Mouse (Mus musculus): Measurements from ENCODE around the gene Iqcd.

Gene Iqcd

GRCm38 (mm10) chr5:120604839-120605238, 16.0 kb downstream of the Iqcd start:
- DNase-seq = peak; percentile 92 to 97

DNA sequence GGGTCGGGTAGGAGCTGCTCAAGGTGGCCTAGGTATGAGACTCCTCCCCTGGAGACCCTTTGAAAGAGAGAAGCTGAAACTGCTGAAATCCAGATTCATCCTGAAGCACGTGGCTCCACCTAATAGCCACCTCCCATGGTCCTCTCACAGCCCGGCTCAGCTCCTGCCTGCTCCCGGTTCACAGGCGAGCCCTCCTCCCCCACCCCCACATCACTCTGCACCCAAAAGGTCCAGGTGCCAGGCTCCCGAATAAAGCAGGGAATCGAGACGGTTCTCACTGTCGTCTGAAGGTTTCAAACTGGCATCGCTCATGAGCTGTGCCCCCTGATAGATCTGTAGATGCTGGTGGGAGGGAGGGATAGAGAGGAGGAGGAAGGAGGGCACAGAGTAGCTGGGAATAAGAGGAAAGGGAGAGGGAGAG, 16.4 kb downstream of the Iqcd start:
- peak; percentile 43 to 62 for DNase-seq

DNA sequence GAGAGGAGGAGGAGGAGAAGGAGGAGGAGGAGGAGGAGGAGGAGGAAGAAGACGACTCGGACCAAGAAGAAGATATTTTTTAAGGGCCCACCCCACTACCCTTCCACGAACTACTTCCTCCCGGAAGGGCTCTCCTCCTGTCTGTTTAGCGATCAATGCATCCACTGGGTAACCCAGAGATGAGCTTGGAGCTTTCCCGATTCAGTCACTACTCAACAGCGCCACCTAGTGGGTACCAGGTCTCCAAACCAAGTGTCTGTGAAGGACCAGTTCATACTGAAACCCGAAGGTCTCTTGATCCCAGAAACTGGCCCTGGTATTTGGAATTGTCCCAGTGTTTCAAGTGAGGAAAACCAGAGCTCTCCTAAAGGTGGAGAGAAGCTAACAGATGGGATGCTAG, 16.9 kb downstream of the Iqcd start:
- peak; percentile 95 to 96 for DNase-seq

GRCm38 (mm10) chr5:120606590-120607200, 17.9 kb downstream of the Iqcd start:
- no peak for DNase-seq

DNA sequence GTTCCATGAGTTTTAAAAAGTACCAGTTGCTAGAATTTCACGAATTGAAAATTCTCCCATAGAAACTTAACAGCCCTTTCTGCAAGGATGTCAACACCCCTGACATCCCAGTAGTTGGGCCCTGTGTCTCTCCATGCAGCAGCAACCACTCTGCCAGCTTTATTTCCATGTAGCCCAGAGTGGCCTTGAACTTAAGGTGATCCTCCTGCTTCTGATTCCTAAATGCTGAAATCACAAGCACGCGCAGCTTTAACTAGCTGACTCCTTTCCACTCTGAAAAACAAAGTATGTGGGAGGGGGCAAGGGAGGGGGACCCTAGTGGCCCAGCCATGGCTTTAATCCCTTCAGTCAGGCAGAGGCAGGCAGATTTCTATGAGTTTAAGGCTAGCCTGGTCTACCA, 18.5 kb downstream of the Iqcd start:
- no peak for DNase-seq

DNA sequence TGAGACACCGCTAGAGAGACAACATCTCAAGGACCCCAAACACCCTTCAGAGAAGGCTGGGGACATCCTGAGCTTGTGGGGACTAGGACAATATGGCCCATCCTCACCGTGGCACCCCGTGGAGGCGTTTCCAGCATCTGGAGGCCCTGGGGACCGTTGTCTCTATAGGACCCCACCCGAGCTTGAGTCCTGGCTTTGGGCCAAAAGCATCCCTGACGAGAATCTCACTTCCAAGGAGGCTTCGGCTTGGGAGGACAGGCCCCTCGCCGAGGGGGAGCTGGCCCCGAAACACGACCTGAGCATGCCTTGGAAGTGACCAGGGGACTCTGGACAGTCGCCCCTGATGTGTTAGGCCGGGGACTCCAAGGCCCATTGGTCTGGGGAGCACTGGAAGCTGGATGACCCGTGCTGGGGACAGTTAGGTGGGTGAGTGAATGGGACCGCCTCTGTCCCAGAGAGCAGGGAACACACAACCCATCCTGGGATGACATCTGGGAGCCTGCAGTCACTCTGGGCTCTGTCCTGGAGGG, 20.5 kb downstream of the Iqcd start:
- no peak for DNase-seq

GRCm38 (mm10) chr5:120610906-120611305, 22.1 kb downstream of the Iqcd start:
- peak in 1 of 2 experiments; percentile 51 for DNase-seq

GRCm38 (mm10) chr5:120611416-120611815, 22.6 kb downstream of the Iqcd start:
- DNase-seq = peak in 1 of 2 experiments; percentile 48

DNA sequence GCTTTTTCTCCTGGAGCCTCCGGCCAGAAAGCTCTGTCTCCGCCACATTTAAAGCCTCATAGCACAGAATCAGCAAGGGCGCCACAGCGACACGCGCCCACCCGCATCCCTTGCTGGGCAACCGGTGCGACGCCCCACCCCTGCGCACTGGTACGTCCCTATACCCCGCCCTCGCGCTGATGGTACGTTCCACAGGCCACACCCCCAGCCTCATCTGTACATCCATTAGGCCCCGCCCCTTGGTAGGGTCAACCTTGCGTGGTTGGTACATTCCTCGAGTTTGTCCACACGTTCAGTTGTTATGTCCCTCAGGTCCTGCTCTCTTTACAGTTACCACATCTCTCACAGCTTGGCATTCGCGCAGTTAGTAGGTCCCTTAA, 23.6 kb downstream of the Iqcd start, which contains the start of the genes Rita1 and Ddx54:
Gene Rita1, minus strand, starts transcription at position 148 of the 380 bp plus-strand sequence.
Gene Ddx54, plus strand, starts transcription at position 298 of the 380 bp plus-strand sequence.
- DNase-seq = peak; percentile 98 to 99

GRCm38 (mm10) chr5:120612822-120613604, 24.2 kb downstream of the Iqcd start:
- DNase-seq = peak; percentile 100

DNA sequence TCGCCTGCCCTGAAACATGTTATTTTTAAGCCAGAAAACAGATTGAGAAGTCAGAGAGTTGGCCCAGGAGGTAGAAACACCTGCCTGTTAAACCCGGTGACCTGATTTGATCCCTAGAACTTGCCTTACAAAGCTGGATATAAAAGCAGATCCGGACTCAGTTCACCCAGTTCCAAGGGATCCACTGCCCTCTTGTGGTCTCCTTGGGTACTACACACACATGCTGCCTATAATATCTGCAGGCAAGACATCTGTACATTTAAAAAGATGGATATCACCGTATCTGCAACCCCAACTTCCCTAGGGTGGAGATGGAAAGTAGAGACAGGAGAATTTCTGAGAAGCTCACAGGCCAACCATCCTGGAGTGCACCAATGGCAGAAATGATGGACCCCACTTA, 27.1 kb downstream of the Iqcd start:
- peak in 1 of 2 experiments; percentile 25 for DNase-seq

GRCm38 (mm10) chr5:120618778-120619177, 30.0 kb downstream of the Iqcd start:
- DNase-seq = no peak

DNA sequence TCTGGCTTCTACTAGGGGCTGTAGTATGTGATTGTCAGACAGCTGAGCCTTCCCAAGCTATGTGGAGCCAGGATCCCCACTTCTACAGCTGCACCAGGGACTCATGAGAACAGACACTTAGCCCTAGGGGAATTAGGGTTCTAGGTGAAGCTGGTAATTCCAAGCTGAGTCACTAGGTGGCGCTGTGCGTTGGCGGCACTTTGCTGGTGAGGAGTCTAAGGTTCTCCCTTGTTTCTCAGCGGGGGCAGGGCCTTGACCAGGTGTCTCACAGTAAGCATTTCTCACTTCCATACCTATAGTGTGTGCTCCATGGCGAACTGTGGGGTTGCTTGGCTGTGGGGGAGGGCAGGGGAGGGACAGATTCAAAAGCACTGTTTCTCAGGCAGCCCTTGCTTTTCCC, 30.4 kb downstream of the Iqcd start:
- DNase-seq = peak; percentile 64 to 77

- DNase-seq = peak; percentile 74 to 88
Observed at GRCm38 (mm10) chr5:120620375-120621077, 31.7 kb downstream of the Iqcd start.

DNA sequence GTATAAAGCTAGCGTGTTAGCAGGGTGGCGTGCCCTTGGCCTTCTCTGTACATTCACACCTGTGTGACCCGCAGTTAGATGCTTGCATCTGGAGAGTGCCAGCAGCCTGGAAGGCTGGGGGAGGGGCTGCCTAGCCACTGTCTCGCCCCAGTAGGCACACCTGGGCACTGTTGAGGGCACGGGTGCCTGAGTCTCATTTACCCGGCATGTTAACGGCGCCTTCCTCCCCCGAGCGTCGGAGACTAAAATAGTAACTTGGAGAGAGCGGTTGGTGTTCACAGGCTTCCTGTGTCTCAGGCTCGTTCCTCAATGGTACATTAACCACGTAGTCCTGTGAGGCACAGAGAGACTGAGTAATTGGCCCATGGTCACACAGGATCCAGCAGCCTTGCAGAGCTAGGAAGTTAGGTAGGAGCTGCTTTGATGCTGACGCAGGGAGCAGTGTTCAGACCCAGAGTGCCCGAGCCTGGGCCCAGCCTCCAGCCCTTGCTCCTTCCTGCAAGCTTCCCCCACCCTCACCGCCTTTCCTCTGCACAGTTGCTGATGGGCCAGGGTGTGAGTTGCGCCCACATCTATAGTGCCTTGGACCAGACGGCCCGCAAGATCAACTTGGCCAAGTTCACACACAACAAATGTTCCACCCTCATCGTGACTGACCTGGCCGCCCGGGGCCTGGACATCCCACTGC, 32.4 kb downstream of the Iqcd start:
- no peak for DNase-seq

DNA sequence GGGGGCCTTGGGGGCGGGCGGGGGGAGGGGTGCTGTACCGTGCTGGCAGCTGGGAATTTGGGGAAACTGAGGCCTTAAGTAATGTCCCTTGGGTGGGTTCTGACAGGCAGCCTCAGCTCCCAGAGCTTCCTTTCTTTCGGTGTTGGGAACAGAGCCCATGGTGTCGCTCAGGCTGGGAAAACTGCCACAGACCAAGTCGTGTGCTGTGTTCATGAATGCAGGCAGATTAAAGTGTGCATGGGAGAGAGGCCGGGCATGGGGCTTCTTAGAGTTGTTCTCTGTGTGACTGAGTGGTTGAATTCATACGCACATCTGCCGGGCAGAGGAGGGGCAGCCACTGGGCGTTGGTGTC, 33.0 kb downstream of the Iqcd start:
- no peak for DNase-seq

- DNase-seq = no peak
Observed at GRCm38 (mm10) chr5:120622198-120622851, 33.5 kb downstream of the Iqcd start.

DNA sequence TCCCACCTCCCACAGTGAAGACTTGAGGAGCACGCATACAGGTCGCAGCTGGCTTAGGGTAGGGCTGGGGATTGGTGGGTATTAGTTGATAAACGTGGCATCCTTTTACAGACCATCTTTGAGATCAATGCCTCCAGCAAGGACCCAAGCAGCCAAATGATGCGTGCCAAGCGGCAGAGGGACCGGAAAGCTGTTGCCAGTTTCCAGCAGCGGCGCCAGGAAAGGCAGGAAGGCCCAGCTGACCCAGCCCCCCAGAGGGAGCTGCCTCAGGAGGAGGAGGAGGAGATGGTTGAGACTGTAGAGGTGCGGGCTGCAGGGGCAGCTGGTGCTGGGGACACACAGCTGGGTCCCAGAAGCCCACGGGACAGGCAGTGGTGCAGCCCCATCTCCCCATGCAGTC, 35.6 kb downstream of the Iqcd start:
- DNase-seq = peak in 1 of 2 experiments; percentile 14

DNA sequence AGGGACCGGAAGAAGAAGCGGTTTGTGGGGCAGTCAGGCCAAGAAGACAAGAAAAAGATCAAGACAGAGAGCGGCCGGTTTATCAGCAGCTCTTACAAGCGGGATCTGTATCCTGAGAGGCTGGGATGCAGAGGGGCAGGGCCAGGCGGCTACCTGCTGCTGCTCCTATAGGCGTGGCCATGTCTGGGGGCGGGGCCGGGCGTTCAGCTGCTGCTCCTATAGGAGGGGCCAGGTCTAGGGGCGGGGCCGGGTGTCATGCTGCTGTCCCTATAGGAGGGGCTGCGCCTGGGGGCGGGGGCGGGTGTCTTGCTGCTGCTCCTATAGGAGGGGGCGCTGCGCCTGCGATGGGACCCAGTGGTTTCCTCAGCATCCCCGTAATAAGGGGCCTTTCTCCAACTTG, 37.6 kb downstream of the Iqcd start:
- peak in 1 of 2 experiments; percentile 6 for DNase-seq

DNA sequence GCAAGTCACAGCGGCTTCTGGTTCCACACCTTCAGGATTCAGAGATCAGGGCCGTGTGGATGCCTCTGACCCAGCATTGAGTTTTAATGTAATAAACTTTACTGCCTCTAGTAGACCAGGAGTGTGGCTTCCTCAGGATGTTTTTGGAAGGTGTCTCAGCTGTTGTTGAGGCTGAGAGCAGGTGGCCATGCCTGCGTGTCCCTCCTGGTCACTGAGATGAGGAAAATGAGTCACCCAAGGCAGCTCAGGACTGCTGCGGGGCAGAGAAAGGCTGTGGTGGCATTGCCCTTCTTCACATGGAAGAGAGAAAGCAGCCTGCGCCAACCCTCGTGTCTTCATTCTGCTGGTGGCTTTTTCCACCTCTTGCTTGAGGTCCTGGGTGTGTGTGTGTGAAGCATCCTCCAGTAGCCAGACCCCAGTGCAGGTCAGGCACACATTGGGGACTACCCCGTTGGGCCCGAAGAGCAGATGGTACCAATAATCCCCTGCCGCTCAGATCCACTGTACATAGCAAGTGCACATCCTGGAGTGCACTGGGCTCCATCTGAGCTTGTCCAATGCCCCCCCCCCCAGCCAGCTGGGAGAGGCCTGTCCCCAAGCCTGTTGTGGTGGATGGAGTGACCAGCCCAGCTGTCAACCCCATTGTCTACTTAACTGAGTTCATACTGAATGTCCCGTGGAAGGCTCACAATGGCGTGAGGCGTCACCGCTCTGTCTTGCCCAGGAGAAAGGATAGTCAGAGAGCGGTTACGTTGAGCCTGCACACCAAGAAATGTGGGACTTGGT, 38.9 kb downstream of the Iqcd start:
- DNase-seq = peak in 1 of 2 experiments; percentile 5

GRCm38 (mm10) chr5:120628624-120629023, 39.8 kb downstream of the Iqcd start:
- peak in 1 of 2 experiments; percentile 12 for DNase-seq

Data from cerebellum, adult 18-20 months (tissue).